Mouse (Mus musculus): Measurements from ENCODE around the gene Aldh3b2. TPM values are rescaled to one million over a fixed set of nuclear protein-coding genes. Genes with fewer than 3 reads are reported as not detected.

The Aldh3b2 gene
- not detected for polyA plus RNA-seq (2017; shearing (Covaris generic))

GRCm38 (mm10) chr19:3972229-3972628, at the start of gene Aldh3b2:
Gene Aldh3b2, plus strand, starts transcription at chr19:3972328.

GRCm38 (mm10) chr19:3929211-3929941, 42.8 kb upstream of the Aldh3b2 start, which contains the start of gene Aldh3b1:
Gene Aldh3b1, minus strand, starts transcription at chr19:3929808.

DNA sequence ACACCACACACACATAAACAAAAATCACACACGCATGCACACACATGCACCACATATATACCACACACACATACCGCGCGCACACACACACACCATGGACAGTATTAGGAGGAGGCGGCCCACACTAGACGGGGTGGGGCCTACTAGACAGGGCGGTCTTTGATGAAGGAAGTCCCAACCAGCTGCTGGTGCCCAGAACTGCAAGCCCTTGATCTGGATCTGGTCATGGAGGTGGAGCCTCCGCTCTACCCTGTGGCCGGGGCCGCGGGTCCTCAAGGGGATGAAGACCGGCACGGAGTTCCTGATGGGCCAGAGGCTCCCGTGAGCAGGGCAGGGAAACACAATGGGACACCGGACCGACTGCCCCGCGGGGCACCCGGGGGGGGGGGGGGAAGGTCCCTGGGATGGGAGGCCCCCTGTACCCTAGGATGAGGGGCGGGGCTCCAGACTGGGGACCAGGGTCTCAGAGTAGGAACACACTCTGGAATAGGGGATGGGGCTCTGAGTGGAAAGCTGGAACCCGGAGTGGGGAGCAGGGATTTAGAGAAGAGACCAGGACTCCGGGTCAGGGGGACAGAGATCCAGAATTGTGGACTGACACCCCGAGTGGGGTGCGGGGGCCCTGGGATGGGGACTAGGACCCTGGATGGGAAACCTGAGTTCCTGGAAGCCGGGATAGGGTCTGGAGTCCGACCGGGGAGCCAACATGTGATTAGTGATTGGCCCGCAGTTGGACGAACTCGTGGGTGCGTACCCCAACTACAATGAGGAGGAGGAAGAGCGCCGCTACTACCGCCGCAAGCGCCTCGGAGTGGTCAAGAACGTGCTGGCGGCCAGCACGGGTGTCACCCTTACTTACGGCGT, 36.9 kb upstream of the Aldh3b2 start, which contains the start of gene Unc93b1:
Unc93b1 (plus strand) TSS at position 155 of the 864 bp plus-strand sequence.

GRCm38 (mm10) chr19:3958470-3958869, 13.7 kb upstream of the Aldh3b2 start, which contains the start of gene Aldh3b3:
Gene Aldh3b3, plus strand, starts transcription at chr19:3958645.

DNA sequence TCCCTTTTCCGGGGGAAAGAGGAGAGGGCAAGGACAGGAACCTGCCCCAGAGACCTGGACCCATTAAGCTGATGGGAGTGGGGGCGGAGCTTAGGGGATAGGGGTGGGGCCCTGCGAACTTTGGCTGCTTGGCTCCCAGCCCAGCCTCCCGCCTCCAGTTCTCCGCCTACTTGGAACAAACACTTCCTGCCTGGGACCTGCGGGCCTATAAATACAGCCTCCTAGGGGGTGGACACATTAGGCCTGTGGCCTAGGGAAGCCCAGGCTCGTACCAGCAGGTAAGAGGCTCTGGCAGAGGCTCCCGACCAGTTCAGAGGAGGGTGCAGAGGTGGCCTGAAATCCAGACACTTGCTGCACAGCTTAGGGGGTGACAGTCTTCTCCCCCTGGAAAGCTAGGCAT, 14.2 kb downstream of the Aldh3b2 start, which contains the start of gene Acy3:
Acy3 (plus strand) TSS at position 237 of the 400 bp plus-strand sequence.

GRCm38 (mm10) chr19:3992416-3992815, 20.3 kb downstream of the Aldh3b2 start, which contains the start of gene Tbx10:
Gene Tbx10, plus strand, starts transcription at chr19:3992752.

GRCm38 (mm10) chr19:4000119-4000900, 28.2 kb downstream of the Aldh3b2 start, which contains the start of the genes Nudt8 and Gm49405:
Gene Nudt8, plus strand, starts transcription at chr19:4000580.
Gene Gm49405, plus strand, starts transcription at chr19:4000626.

GRCm38 (mm10) chr19:4003112-4003511, 31.0 kb downstream of the Aldh3b2 start, which contains the start of gene Doc2g:
Gene Doc2g, plus strand, starts transcription at chr19:4003313.

DNA sequence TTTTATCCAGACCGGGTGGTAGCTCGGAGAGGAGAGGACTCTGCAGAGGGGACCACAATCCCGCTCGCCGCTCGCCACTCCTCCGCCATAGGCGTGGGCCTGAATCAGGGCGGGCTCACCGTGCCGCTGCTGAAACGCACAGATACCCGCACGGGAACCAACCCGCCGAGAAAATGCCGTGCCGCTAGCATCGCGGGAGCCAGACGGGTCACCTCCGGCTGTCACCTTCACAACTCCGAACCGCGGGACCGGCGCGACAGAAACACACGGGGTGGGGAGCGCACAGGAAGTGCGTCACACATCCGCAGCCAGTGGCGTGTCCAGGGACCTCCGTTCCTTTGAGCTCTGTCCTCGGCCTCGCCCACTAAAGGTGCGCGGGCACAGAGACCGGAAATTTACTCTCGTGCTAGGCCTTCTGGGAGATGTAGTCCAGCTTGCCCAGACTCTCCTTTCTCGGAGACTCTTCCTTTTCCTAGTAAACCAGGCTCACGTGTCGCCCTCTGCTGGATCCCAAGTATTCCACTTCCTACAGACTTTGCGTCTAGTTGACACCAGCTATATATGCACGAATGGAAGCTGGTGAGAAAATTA, 40.4 kb downstream of the Aldh3b2 start, which contains the start of gene Ndufv1:
Ndufv1 (minus strand) TSS at position 375 of the 591 bp plus-strand sequence.

Other genes with a start within 250 kb of the Aldh3b2 start
- 88.9 TPM for gene Kmt5b, start 204.9 kb upstream of the Aldh3b2 start, polyA plus RNA-seq (2017; shearing (Covaris generic))
- gene Chka, start 120.6 kb upstream of the Aldh3b2 start, polyA plus RNA-seq (2017; shearing (Covaris generic)): 16.3 TPM
- 74.4 TPM for gene Tcirg1, start 65.2 kb upstream of the Aldh3b2 start, polyA plus RNA-seq (2017; shearing (Covaris generic))
- gene Ndufs8, start 59.6 kb upstream of the Aldh3b2 start, polyA plus RNA-seq (2017; shearing (Covaris generic)): 187 TPM
- gene Aldh3b1, start 42.5 kb upstream of the Aldh3b2 start, polyA plus RNA-seq (2017; shearing (Covaris generic)): 0.23 TPM
- gene Unc93b1, start 37.1 kb upstream of the Aldh3b2 start, polyA plus RNA-seq (2017; shearing (Covaris generic)): 37.5 TPM
- not detected for gene Aldh3b3, start 13.7 kb upstream of the Aldh3b2 start, polyA plus RNA-seq (2017; shearing (Covaris generic))
- 0.60 TPM for gene Acy3, start 14.2 kb downstream of the Aldh3b2 start, polyA plus RNA-seq (2017; shearing (Covaris generic))
- not detected for gene Tbx10, start 20.4 kb downstream of the Aldh3b2 start, polyA plus RNA-seq (2017; shearing (Covaris generic))
- gene Nudt8, start 28.3 kb downstream of the Aldh3b2 start, polyA plus RNA-seq (2017; shearing (Covaris generic)): 17.6 TPM
- gene Gm49405, start 28.3 kb downstream of the Aldh3b2 start, polyA plus RNA-seq (2017; shearing (Covaris generic)): 2.0 TPM
- 3.5 TPM for gene Doc2g, start 31.0 kb downstream of the Aldh3b2 start, polyA plus RNA-seq (2017; shearing (Covaris generic))
- 164 TPM for gene Ndufv1, start 40.5 kb downstream of the Aldh3b2 start, polyA plus RNA-seq (2017; shearing (Covaris generic))
- gene Gstp1, start 65.7 kb downstream of the Aldh3b2 start, polyA plus RNA-seq (2017; shearing (Covaris generic)): 512 TPM
- 2.0 TPM for gene Gstp2, start 73.7 kb downstream of the Aldh3b2 start, polyA plus RNA-seq (2017; shearing (Covaris generic))
- 96.6 TPM for gene Gstp3, start 87.2 kb downstream of the Aldh3b2 start, polyA plus RNA-seq (2017; shearing (Covaris generic))
- gene Cabp2, start 109.2 kb downstream of the Aldh3b2 start, polyA plus RNA-seq (2017; shearing (Covaris generic)): not detected
- 799 TPM for gene Cdk2ap2, start 124.9 kb downstream of the Aldh3b2 start, polyA plus RNA-seq (2017; shearing (Covaris generic))
- gene Pitpnm1, start 127.7 kb downstream of the Aldh3b2 start, polyA plus RNA-seq (2017; shearing (Covaris generic)): 330 TPM
- gene Aip, start 153.5 kb downstream of the Aldh3b2 start, polyA plus RNA-seq (2017; shearing (Covaris generic)): 195 TPM
- gene Gpr152, start 167.5 kb downstream of the Aldh3b2 start, polyA plus RNA-seq (2017; shearing (Covaris generic)): not detected
- gene Cabp4, start 171.7 kb downstream of the Aldh3b2 start, polyA plus RNA-seq (2017; shearing (Covaris generic)): 0.41 TPM
- gene Coro1b, start 176.3 kb downstream of the Aldh3b2 start, polyA plus RNA-seq (2017; shearing (Covaris generic)): 394 TPM
- 1,480 TPM for gene Ptprcap, start 181.3 kb downstream of the Aldh3b2 start, polyA plus RNA-seq (2017; shearing (Covaris generic))
- gene Rps6kb2, start 191.0 kb downstream of the Aldh3b2 start, polyA plus RNA-seq (2017; shearing (Covaris generic)): 49.1 TPM
- 36.9 TPM for gene Carns1, start 203.2 kb downstream of the Aldh3b2 start, polyA plus RNA-seq (2017; shearing (Covaris generic))
- 782 TPM for gene Tbc1d10c, start 219.0 kb downstream of the Aldh3b2 start, polyA plus RNA-seq (2017; shearing (Covaris generic))
- gene Ppp1ca, start 219.7 kb downstream of the Aldh3b2 start, polyA plus RNA-seq (2017; shearing (Covaris generic)): 1,094 TPM
- gene Rad9a, start 229.3 kb downstream of the Aldh3b2 start, polyA plus RNA-seq (2017; shearing (Covaris generic)): 80.3 TPM
- gene Clcf1, start 241.9 kb downstream of the Aldh3b2 start, polyA plus RNA-seq (2017; shearing (Covaris generic)): 38.4 TPM
- 0.61 TPM for gene AC109138.7, start 242.0 kb downstream of the Aldh3b2 start, polyA plus RNA-seq (2017; shearing (Covaris generic))

Measured in CD4-positive, CD25-positive, alpha-beta regulatory T cell (primary cell).